Mouse (Mus musculus): ENCODE results near the gene Zbtb32. TPM values are rescaled to one million over a fixed set of nuclear protein-coding genes. Genes with fewer than 3 reads are reported as not detected.

Gene Zbtb32
- polyA plus RNA-seq, 1 experiment: 10.2 TPM

- Histone ChIP-seq H3K36me3 (ENCODE audit: control insufficient read depth, insufficient read depth, low read length) (peaks cover 2% of the 10 kb centered on the region; the same call in 1 of the 2 replicates), H3K4me3 (ENCODE audit: extremely low read depth, insufficient read depth, insufficient read length) (no peak overlapping the region), H3K27me3 (ENCODE audit: control insufficient read depth, insufficient read depth, low read length) (no peaks in the 10 kb centered on the region), H3K4me1 (ENCODE audit: control insufficient read depth, insufficient read depth, insufficient read length) (no peaks in the 10 kb centered on the region), H3K27ac (ENCODE audit: insufficient read depth, low read length) (no peak overlapping the region)
- WGBS: 18% methylated on average over 14 of the region's 14 CpGs
- TF ChIP-seq POLR2A (IDR thresholded peaks at IDR 0.05; ENCODE audit: low read depth, low read length) (no peak), CTCF (IDR thresholded peaks at IDR 0.05; ENCODE audit: extremely low read depth, insufficient read depth, insufficient read length, insufficient replicate concordance) (peak; percentile 61)
- peak in 1 of 2 experiments; percentile 32 for DNase-seq (ENCODE audit: low read depth in 1 of 2, low spot score in 2 of 2)
These were observed 14.9 kb upstream of the Zbtb32 start for GRCm38 (mm10) chr7:30613529-30614112.

GRCm38 (mm10) chr7:30612654-30613402 is 14.1 kb upstream of the Zbtb32 start, which contains the start of gene Upk1a:
TSS of gene Upk1a (minus strand) at chr7:30612847.
- Histone ChIP-seq H3K4me1 (ENCODE audit: control insufficient read depth, insufficient read depth, insufficient read length) (no peaks in the 10 kb centered on the region), H3K27me3 (ENCODE audit: control insufficient read depth, insufficient read depth, low read length) (no peaks in the 10 kb centered on the region), H3K36me3 (ENCODE audit: control insufficient read depth, insufficient read depth, low read length) (peaks cover 2% of the 10 kb centered on the region; the same call in 1 of the 2 replicates), H3K27ac (ENCODE audit: insufficient read depth, low read length) (no peak within 1 kb of the TSS), H3K4me3 (ENCODE audit: extremely low read depth, insufficient read depth, insufficient read length) (no peak within 1 kb of the TSS)
- DNase-seq (ENCODE audit: low read depth in 1 of 2, low spot score in 2 of 2): no peak
- no peak for TF ChIP-seq CTCF (IDR thresholded peaks at IDR 0.05; ENCODE audit: extremely low read depth, insufficient read depth, insufficient read length, insufficient replicate concordance)
- no peak for TF ChIP-seq POLR2A (IDR thresholded peaks at IDR 0.05; ENCODE audit: low read depth, low read length)
- 78% methylated on average over 8 of the region's 8 CpGs for WGBS

GRCm38 (mm10) chr7:30610043-30610442 is 11.3 kb upstream of the Zbtb32 start:
- Histone ChIP-seq H3K27me3 (ENCODE audit: control insufficient read depth, insufficient read depth, low read length) (no peaks in the 10 kb centered on the region), H3K4me1 (ENCODE audit: control insufficient read depth, insufficient read depth, insufficient read length) (no peaks in the 10 kb centered on the region), H3K4me3 (ENCODE audit: extremely low read depth, insufficient read depth, insufficient read length) (no peak overlapping the region), H3K36me3 (ENCODE audit: control insufficient read depth, insufficient read depth, low read length) (no peaks in the 10 kb centered on the region), H3K27ac (ENCODE audit: insufficient read depth, low read length) (no peak overlapping the region)
- TF ChIP-seq POLR2A (IDR thresholded peaks at IDR 0.05; ENCODE audit: low read depth, low read length) (no peak), CTCF (IDR thresholded peaks at IDR 0.05; ENCODE audit: extremely low read depth, insufficient read depth, insufficient read length, insufficient replicate concordance) (no peak)
- 67% methylated on average over 7 of the region's 7 CpGs for WGBS
- DNase-seq (ENCODE audit: low read depth in 1 of 2, low spot score in 2 of 2): no peak

- H3K4me1 ChIP-seq (ENCODE audit: control insufficient read depth, insufficient read depth, insufficient read length): no peaks in the 10 kb centered on the region
- H3K36me3 ChIP-seq (ENCODE audit: control insufficient read depth, insufficient read depth, low read length): no peaks in the 10 kb centered on the region
- no peak overlapping the region for H3K4me3 ChIP-seq (ENCODE audit: extremely low read depth, insufficient read depth, insufficient read length)
- 64% methylated on average over 16 of the region's 16 CpGs for WGBS
- H3K27me3 ChIP-seq (ENCODE audit: control insufficient read depth, insufficient read depth, low read length): no peaks in the 10 kb centered on the region
- no peak for DNase-seq (ENCODE audit: low read depth in 1 of 2, low spot score in 2 of 2)
- no peak for TF ChIP-seq POLR2A (IDR thresholded peaks at IDR 0.05; ENCODE audit: low read depth, low read length)
- no peak for TF ChIP-seq CTCF (IDR thresholded peaks at IDR 0.05; ENCODE audit: extremely low read depth, insufficient read depth, insufficient read length, insufficient replicate concordance)
- H3K27ac ChIP-seq (ENCODE audit: insufficient read depth, low read length): no peak overlapping the region
These were observed 9.8 kb upstream of the Zbtb32 start for GRCm38 (mm10) chr7:30608476-30608875.

GRCm38 (mm10) chr7:30607706-30608309 is 9.1 kb upstream of the Zbtb32 start:
- Histone ChIP-seq H3K4me1 (ENCODE audit: control insufficient read depth, insufficient read depth, insufficient read length) (no peaks in the 10 kb centered on the region), H3K27ac (ENCODE audit: insufficient read depth, low read length) (no peak overlapping the region), H3K36me3 (ENCODE audit: control insufficient read depth, insufficient read depth, low read length) (no peaks in the 10 kb centered on the region), H3K27me3 (ENCODE audit: control insufficient read depth, insufficient read depth, low read length) (no peaks in the 10 kb centered on the region), H3K4me3 (ENCODE audit: extremely low read depth, insufficient read depth, insufficient read length) (no peak overlapping the region)
- TF ChIP-seq CTCF (IDR thresholded peaks at IDR 0.05; ENCODE audit: extremely low read depth, insufficient read depth, insufficient read length, insufficient replicate concordance): peak; percentile 75; the same call in 1 of the 2 replicates
- no peak for TF ChIP-seq POLR2A (IDR thresholded peaks at IDR 0.05; ENCODE audit: low read depth, low read length)
- DNase-seq (ENCODE audit: low read depth in 1 of 2, low spot score in 2 of 2): peak in 1 of 2 experiments; percentile 61
- WGBS: 23% methylated on average over 8 of the region's 8 CpGs

- H3K27ac ChIP-seq (ENCODE audit: insufficient read depth, low read length): no peak overlapping the region
- no peak overlapping the region for H3K4me3 ChIP-seq (ENCODE audit: extremely low read depth, insufficient read depth, insufficient read length)
- no peaks in the 10 kb centered on the region for H3K27me3 ChIP-seq (ENCODE audit: control insufficient read depth, insufficient read depth, low read length)
- 87% methylated on average over 8 of the region's 8 CpGs for WGBS
- H3K4me1 ChIP-seq (ENCODE audit: control insufficient read depth, insufficient read depth, insufficient read length): no peaks in the 10 kb centered on the region
- TF ChIP-seq CTCF (IDR thresholded peaks at IDR 0.05; ENCODE audit: extremely low read depth, insufficient read depth, insufficient read length, insufficient replicate concordance) (no peak), POLR2A (IDR thresholded peaks at IDR 0.05; ENCODE audit: low read depth, low read length) (no peak)
- no peaks in the 10 kb centered on the region for H3K36me3 ChIP-seq (ENCODE audit: control insufficient read depth, insufficient read depth, low read length)
- DNase-seq (ENCODE audit: low read depth in 1 of 2, low spot score in 2 of 2): no peak
These were observed 6.2 kb upstream of the Zbtb32 start for GRCm38 (mm10) chr7:30604944-30605343.

Data from spleen, adult 2 months (tissue).